Mouse (Mus musculus) left cerebral cortex, adult 2 months (tissue): ENCODE data around the gene Acer3. TPM values are rescaled to one million over a fixed set of nuclear protein-coding genes. Genes with fewer than 3 reads are reported as not detected.
A peak's percentile ranks its signal among the peaks of the same experiment; 100 is the strongest.
"Not testable (repeated sequence)": the region's sequence is repeated elsewhere in the genome, so short reads cannot be mapped to it uniquely, and the experiment has no call there.

Experiments used
- DNase-seq, 2 experiments: peaks; one replicate each; pipeline ENCODE4 v3.0.0; 2021 to 2022; ENCODE audit warnings: low spot score in 2 of 2, mixed read lengths in 1 of 2; ENCODE audit errors: extremely low spot score in 1 of 2
- H3K27ac ChIP-seq: fragments of 200-600 bp; 2 replicates; pipeline ENCODE4 v1.8.1; 2022
- H3K4me3 ChIP-seq: fragments of 200-600 bp; 2 replicates; pipeline ENCODE4 v1.8.1; 2022
- CTCF ChIP-seq: fragments of 200-600 bp; IDR thresholded peaks from 2 replicates; pipeline ENCODE4 v1.8.1; 2022; ENCODE audit warnings: antibody characterized with exemption, mild to moderate bottlenecking, moderate library complexity
- intact Hi-C: fragments of 180-260 bp; cut with DNase I; formaldehyde crosslinking; loops from one replicate; pipeline ENCODE4 v1.15.1; 2025
- total RNA-seq, 2 experiments: library from RNA; stranded (reverse); gene quantifications; 2 replicates each; pipeline ENCODE4 v1.2.3; 2021

Gene Acer3
- total RNA-seq, 2 experiments from 2014 or later, result 22.2 to 25.4 TPM

- TF ChIP-seq CTCF, result no peak
- intact Hi-C loops, result no loop called here
- H3K4me3 ChIP-seq, result no peak overlapping the region
- DNase-seq, result no peak
- no peak overlapping the region for H3K27ac ChIP-seq
Measured at GRCm38 (mm10) chr7:98312185-98312920, 8.7 kb downstream of the Acer3 start.

DNA sequence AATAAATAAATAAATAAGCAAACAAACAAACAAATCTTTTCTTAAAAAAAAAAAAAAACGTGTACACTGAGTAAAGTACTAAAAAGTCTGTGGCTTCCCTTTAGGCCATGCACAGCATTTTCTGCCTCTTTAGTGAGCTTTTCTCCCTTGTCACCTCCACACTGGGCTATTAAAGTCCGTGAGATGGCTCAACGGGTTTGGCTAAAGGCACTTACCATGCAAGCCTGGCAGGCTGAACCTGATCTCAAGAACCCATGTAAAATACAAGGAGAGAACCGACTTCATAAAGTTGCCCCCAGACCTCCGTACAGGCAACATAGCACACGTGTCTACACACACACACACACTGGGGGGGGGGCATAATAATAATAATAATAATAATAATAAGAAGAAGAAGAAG lies 10.7 kb downstream of the Acer3 start:
- intact Hi-C loops, result no loop called here
- Histone ChIP-seq H3K27ac (no peak overlapping the region), H3K4me3 (no peak overlapping the region)
- TF ChIP-seq CTCF, result no peak
- no peak for DNase-seq

DNA sequence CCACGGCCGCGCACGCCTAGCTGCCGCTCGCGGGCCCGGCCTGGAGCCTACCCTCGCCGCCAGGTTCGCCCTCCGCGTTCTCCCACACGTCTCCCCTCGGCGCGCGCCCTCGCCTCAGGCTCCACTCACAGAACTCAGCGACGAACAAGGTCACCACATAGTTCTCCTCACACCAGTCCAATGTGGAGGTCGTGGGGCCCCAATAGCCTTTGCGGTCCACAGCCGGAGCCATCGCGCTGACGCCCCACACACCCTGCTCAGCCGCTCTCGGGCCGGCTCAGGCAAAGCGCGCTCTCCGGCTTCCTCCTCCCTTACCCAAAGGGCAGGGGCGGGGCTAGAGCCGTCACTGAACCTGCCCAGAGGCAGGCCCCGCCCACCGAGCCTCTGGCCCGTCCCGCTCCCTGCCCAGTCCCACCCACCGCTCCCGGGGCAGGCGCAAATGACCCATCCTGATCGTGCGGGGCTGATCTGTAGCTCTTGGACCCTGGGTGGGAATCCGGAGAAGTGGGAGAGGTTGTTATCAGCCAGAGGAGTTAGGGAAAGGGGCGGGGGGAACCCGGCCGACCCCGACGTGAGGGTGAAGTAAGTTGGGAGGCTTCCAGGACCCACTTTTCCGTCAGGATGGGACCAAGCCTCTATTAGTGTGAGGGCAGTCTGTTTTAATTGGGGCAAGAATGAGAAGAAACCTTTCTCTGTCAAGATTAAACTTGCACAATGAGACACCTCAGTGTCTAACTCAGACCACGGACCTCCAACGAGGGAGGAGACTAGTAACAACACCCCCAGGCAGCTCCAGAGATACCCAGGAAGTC lies 11.6 kb downstream of the Acer3 start:
- intact Hi-C loops, result no loop called here
- TF ChIP-seq CTCF, result no peak; the same call in 1 of the 2 replicates
- Histone ChIP-seq H3K4me3 (peak overlapping the region; percentile 87), H3K27ac (peak overlapping the region; percentile 78)
- DNase-seq, result peak; percentile 91 to 92

- intact Hi-C loops, result no loop called here
- DNase-seq, result no peak
- Histone ChIP-seq H3K4me3 (peak overlapping the region; percentile 87), H3K27ac (peak overlapping the region; percentile 78)
- TF ChIP-seq CTCF, result no peak
Measured at GRCm38 (mm10) chr7:98308607-98309218, 12.3 kb downstream of the Acer3 start.

DNA sequence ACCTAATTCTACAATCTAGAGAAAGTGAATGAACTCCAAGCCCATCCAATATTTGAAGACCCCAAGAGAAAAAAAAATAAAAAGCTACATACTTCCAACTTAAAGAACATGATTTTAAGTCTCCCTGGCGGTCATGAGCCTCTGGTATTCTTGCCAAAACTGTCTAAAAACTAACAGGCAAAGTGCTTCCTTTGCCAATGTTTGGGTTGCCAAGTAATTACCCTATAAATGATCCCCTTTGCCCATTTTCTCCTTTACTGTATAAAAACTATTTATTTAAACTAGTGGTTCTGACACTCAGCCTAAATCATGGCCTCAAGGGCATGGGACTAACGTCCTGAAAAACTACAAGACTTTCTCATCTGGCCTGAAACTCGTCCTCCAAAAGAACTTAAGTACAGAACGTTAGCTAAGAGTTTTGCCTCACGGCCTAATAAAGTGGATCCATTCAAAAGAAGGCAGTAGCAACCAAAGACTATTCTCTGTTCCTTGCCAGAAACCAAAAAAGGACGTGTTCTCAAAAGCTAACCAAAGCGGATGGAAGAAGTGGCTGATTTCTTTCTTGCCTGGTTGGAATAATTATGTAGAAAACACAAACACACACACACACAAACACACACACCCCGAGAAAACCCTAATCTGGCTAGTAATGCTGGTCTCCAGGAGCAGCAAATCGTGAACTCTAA lies 12.9 kb downstream of the Acer3 start:
- H3K27ac ChIP-seq, result no peak overlapping the region
- peak overlapping the region; percentile 87 for H3K4me3 ChIP-seq
- no peak for TF ChIP-seq CTCF
- intact Hi-C loops, result no loop called here
- DNase-seq, result no peak

DNA sequence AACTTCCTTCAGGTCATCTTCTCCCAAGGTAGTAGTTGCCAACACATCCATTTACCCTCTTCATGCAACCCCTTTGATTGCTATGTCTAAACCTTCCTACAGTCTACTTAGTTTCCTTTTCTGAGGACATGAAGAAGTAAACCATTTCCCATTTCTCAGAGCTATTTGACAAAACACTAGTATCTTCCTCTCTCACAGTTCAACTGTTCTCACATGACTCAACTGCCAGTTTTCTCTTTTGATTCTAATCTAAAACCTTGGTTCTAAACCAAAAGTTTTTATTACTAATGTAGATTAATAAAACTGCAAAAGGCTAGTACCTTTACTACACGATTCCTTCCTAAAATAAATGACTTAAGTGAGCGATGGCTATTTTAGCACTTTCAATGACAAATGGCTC lies 13.6 kb downstream of the Acer3 start:
- DNase-seq, result no peak
- intact Hi-C loops, result no loop called here
- Histone ChIP-seq H3K4me3 (no peak overlapping the region), H3K27ac (no peak overlapping the region)
- TF ChIP-seq CTCF, result no peak

GRCm38 (mm10) chr7:98292901-98293300 lies 28.1 kb downstream of the Acer3 start:
- intact Hi-C loops, result no loop called here
- Histone ChIP-seq H3K4me3 (no peak overlapping the region), H3K27ac (no peak overlapping the region)
- no peak for TF ChIP-seq CTCF
- DNase-seq, result no peak

- Histone ChIP-seq H3K27ac (no peak overlapping the region), H3K4me3 (no peak overlapping the region)
- TF ChIP-seq CTCF, result peak; percentile 41
- no peak for DNase-seq
- intact Hi-C loops, result loop anchor here (1.0 kb wide), 1 partner anchor 52 kb away; no protein-coding TSS in a partner anchor
Measured at GRCm38 (mm10) chr7:98289585-98289984, 31.4 kb downstream of the Acer3 start.

DNA sequence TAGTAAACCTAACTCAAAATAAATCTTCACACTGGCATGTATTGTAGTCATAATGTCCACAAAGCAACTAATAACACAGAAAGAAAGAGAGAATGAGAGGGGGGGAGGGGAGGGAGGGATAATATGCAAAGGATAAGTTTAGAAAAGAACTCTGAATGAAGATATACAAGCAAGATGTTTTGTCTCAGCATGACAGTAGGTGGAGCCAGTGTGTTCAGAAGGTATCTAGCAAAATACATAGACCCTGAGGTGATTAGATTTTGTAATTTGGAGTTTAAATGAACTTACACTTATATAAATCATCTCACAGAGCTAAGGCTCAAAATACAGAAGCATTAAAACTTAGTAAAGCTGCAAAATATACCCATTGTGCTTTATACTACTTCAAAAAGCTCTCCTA lies 44.7 kb downstream of the Acer3 start:
- intact Hi-C loops, result loop anchor here (1.0 kb wide), 1 partner anchor 67 kb away; no protein-coding TSS in a partner anchor

DNA sequence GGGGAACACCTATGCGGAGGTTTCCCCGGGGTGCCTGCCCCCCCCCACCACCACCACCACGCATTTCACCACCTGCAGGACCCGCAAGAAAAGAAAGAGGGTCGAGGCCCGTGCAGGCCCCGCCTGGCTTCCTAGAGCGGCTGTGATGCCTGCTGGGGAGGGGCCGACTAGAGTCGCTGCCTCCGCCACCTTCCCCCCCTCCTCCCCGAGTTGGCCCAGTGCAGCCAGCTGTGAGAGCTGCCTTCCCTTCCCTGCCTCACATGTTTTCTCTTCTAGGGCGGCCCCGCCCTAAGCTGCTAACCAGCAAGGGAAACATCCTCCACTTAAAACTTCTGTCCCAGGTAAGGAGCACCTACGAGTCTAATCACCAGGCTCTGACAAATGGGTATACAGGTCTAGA lies 52.8 kb downstream of the Acer3 start:
- H3K4me3 ChIP-seq, DNase-seq, H3K27ac ChIP-seq, intact Hi-C loops: not testable (repeated sequence)

More for the DNA sequence above, 44.7 kb downstream of the Acer3 start:
- DNase-seq, result no peak
- Histone ChIP-seq H3K4me3 (no peak overlapping the region), H3K27ac (no peak overlapping the region)
- TF ChIP-seq CTCF, result peak; percentile 26; the same call in 1 of the 2 replicates

DNA sequence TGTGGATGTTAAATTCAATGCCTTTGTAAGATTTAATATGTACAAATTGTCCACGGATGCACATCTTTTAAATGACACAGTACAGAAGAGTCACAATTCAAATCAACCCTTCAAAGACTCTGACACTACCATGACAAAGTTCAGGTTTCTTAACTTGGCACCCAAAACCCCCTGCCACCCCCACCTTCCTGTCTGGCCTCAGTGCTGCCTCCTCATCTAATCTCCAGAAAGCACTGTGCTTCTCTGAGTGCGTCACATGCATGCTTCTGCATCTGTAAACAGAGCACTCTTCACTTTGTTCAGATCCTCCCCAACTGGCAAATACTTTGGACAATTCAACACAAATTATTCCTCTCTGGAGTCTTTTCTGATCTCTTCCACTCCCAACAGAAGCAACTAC lies 68.5 kb downstream of the Acer3 start:
- no peak for TF ChIP-seq CTCF
- no peak for DNase-seq
- no peak overlapping the region for H3K4me3 ChIP-seq
- intact Hi-C loops, result no loop called here
- no peak overlapping the region for H3K27ac ChIP-seq
